Mouse (Mus musculus) embryo, embryonic 10.5 days (tissue): ENCODE measurements around the gene Sord.
"Not testable (repeated sequence)": the region's sequence is repeated elsewhere in the genome, so short reads cannot be mapped to it uniquely, and the experiment has no call there.

Experiments
- DNase-seq: peaks from one replicate; pipeline ENCODE4 v3.0.0-alpha.2; 2015; ENCODE audit warnings: low spot score

Gene Sord

DNA sequence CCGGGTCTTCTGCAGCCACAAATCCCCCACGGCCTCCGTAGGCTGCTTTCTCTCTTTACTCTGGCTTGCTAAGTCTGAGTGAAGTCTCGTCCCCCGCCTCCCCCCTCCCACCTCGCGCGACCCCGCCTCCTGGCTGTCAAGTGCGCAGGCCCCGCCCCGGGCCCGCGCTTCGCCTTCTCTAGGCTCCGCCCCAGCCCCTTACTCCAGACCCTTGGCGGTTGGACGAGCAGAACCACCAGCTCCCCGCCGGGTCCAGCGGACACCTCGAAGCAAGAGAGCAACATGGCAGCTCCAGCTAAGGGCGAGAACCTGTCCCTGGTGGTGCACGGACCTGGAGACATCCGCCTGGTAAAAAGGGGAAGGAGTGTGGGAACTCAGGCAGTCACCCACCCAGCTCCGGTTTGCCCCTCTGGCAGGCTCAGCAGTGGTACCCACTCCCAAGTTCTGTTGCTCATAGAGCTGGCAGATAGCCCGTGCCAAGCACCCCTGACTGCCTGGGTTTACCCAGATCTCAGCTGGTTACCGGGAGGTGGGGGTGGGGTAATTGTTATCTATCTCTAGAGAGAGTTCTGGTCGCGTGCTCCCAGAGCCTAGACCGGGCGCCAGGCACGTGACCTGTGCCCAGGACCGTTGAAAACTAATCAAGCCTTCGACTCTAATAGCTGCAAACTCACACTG lies at the start of gene Sord:
TSS of gene Sord (plus strand) at position 139 of the 678 bp plus-strand sequence.
- peak; percentile 96 for DNase-seq

DNA sequence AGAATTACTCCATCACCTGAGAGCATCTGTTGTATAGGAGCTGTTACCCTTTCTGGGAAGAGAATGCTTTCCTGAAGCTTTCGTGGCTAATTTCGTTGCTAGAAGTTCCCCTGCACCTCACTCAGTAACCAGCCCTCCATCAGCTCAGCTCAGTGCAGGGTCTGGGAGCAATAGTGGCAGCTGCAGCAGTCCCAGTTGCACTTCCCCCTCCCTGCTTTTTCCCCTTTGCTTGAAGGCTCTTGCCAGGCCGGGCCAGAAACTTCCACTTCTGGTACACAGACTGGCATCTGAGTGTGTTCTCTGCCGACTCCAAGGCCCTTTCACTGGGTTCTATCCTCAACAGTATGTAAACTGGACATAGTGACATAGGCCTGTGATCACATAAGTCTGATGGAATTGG lies 49.5 kb upstream of the Sord start:
- no peak for DNase-seq

- DNase-seq, result no peak
Measured at GRCm38 (mm10) chr2:122186106-122186505, 48.4 kb upstream of the Sord start, which contains the start of the genes Patl2 and Terb2. Gene Patl2, minus strand, starts transcription at chr2:122186189. Gene Terb2, plus strand, starts transcription at chr2:122186272.

DNA sequence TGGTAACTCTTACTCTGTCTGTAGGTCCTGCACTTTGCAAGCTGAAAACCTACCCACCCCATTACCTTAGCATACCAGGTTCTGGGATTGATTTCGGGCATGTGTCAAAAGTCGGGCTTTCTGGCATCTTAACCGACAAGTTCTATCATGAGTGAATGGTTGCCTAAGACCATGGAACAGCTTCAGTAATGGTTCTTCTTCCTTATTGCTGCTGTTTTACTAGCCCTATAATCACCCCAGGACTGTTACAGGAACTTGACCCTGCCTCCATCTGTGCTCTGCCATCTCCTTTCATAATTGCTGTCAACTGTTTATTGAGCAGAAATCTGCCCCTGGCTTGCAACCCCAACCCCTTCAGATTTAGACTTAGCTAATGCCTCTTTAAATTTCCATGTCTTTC lies 47.8 kb upstream of the Sord start:
- no peak for DNase-seq

DNA sequence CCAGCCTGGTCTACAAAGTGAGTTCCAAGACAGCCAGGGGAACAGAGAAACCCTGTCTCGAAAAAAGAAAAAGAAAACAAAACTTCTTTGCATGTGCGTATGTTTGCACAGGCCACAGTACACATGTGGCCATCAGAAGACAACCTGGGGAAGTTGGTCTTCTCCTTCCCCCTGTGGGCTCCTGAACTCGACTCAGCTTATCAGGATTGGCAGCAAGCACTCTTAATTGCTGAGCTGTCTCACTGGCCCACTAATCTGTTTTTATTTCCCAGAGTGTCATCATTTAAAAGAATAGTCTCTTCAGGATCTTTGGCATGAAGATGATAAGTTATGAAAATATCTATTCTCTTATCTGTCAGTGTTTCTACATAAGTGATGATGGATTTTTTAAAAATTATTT lies 42.7 kb upstream of the Sord start:
- DNase-seq, result no peak

DNA sequence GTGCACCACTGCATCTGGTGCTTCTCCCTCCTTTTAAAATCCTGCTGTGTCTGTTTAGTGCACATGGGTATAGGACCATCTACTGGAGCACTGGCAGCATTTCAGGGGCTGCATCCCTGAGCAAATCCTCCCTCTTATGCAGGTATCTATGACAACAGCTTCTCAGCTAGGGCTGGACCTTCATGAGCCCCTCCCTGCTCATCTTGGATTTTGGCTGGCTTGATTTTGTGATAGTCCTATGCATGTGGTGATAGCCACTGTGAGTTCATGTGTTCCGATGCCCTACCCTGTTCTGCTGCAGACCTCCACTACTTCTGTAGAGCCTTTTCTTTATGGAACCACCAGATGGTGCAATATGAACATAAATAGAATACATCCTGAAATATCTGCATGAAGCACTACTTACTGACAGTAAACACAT lies 40.0 kb upstream of the Sord start:
- peak; percentile 69 for DNase-seq

DNA sequence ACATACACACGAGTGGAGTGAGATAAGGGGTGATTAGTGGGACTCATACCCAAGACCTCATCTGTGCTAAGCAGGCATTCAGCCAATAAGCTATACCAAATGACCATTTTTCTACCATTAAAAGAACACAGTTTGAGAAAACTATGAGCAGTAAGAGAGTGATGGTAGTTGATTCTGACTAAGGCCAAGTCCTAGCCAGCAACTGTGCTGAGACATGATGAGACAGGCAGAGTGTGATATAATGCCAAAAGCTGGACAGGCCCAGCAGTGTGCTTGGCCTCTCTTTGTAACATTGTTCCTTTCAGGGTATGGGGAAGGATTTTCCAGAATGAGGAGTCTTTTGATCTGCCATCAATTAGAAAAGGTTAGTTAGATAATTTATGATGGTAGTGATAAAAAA lies 33.0 kb upstream of the Sord start:
- no peak for DNase-seq

DNA sequence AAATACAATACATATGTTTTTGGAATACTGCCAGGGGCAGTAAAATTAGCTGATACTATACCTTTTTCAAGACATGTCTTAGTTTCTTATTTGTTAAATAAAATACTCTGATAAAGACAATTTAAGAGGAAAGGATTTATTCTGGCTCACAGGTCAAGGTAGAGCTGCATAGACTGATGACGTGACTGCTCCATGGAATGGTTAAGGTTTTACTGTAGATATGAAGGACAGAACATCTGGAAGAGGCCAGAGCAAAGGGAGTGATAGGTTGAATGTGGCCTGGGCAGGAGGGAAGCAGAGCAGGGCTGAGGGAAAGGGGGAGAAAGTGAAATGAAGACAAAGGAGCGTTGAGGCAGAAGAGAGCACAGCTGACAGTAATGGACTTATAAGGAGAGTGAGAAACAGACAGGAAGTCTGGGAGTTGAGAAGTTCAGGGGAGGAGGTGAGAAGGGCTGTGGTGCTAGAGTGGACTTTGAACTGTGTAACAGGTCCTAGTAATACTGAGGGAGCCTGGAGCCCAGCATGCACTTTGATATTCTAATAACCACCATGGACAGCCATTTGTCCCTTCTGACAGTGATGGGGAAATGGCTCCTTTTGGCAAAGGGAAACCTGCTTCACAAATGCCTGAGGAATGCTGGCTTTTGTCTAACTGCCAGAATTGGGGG lies 28.0 kb upstream of the Sord start:
- no peak for DNase-seq

- DNase-seq, result peak; percentile 65
Measured at GRCm38 (mm10) chr2:122210534-122211228, 23.9 kb upstream of the Sord start.

GRCm38 (mm10) chr2:122217075-122217474 lies 17.5 kb upstream of the Sord start:
- not testable (repeated sequence) for DNase-seq

DNA sequence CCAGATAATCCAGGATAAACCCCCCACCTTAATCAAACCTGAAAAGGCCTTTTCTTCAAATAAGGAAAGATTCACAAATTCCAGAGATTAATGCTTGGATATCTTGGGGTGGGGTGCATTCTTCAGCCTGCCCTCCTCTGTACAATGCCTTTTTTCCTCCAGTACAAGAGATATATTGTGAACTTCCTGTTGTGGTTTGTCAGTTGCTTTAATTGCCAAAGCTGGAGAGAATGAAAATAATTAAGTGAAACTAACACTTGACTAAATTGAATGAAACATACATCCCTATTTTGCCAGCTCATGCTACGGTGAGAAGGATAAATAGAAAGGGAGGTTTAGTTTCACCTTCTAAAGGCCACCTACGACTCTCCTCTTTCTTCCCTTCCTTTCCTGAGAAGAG lies 16.3 kb upstream of the Sord start:
- DNase-seq, result no peak

GRCm38 (mm10) chr2:122221378-122221777 lies 13.2 kb upstream of the Sord start:
- no peak for DNase-seq

DNA sequence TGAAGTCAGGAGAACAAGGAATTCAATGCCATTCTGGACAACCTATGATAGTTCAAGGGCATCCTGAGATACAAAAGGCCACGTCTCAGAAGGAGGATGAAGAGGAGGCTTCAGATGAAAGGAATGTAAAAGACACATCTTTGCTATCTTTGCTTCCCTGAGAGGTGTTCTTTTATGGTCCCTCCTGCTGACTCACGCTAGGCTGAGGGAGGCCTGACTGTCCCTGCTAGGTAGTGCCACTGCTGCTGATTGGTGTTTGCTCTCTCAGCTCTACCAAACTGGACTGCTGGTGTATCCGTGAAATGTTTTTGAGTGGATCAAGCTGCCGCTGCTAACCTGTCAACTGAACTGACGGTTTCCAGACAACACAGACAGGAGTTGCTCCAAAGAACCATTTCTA lies 12.8 kb upstream of the Sord start:
- no peak for DNase-seq

DNA sequence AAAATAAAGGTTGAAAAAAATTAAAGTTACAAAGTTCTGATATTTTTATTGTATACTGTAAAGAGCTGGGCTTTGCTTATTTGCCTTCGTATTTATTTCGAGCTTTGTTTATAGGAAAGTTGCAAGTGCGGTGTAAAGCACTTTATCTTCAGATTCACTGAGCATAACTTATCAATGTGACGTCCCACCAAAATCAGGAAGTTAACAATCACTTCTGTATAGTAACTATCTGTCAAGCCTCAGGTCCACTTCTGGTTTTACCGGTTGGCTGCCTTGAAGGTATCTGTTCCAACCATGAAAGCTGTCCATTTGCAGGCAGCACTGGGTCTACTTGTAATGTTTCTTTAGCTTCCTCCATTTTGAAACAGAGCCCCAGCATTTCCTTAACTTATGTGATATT lies 12.3 kb upstream of the Sord start:
- no peak for DNase-seq

GRCm38 (mm10) chr2:122223654-122224053 lies 10.9 kb upstream of the Sord start:
- no peak for DNase-seq

- DNase-seq, result no peak
Measured at GRCm38 (mm10) chr2:122230395-122230794, 4.2 kb upstream of the Sord start.

- no peak for DNase-seq
Measured at GRCm38 (mm10) chr2:122231616-122232015, 2.9 kb upstream of the Sord start.

DNA sequence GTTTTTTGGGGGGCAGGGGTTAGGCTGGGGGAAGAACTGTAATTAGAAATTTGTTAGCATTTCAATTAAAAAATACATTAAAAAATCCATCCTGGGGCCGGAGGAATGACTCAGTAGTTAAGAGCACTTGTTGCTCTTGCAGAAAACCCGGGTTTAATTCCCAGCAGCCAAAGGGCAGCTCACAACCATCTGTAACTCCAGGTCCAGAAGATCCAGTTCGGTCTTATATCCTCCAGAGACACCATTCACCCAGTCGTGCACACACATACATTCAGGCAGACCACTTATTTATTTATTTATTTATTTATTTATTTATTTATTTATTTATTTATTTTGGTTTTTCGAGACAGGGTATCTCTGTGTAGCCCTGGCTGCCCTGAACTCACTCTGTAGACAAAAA lies 1.2 kb upstream of the Sord start:
- DNase-seq, result no peak

DNA sequence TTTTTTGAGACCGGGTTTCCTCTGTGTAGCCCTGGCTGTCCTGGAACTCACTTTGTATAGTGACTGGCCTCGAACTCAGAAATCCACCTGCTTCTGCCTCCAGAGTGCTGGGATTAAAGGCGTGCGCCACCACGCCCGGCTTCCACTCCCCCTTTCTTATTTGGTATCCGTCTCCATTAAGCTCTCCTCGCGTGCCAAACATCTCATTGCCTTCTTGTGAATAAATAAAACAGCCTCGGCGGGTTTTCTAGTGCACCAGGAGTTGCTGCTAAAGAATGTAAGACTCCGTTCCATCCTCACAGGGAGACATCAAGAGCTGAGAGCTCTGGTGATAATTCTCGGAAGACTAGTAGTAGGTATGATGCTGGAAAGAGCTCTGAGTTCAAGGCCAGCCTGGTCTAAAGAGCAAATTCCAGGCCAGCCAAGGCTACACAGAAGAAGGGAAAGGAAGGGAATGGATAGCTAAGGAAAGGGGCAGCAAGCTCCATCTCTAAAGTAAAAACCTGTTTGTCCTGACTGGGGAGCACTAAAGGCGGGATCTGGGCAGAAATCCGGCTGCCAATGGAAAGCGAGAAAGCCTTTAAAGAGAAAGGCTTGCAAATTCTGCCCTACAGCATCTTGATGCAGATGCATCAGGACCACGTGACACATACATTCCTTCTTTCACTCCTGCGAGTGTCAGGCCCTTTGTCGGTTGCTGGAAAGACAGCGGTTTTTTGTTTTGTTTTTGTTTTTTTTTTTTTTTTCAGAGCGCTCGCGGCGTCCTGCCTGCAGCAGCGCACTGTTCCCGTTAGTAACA lies 591 bp upstream of the Sord start:
- DNase-seq, result peak; percentile 78

- no peak for DNase-seq
Measured at GRCm38 (mm10) chr2:122235425-122235824, 876 bp downstream of the Sord start.

DNA sequence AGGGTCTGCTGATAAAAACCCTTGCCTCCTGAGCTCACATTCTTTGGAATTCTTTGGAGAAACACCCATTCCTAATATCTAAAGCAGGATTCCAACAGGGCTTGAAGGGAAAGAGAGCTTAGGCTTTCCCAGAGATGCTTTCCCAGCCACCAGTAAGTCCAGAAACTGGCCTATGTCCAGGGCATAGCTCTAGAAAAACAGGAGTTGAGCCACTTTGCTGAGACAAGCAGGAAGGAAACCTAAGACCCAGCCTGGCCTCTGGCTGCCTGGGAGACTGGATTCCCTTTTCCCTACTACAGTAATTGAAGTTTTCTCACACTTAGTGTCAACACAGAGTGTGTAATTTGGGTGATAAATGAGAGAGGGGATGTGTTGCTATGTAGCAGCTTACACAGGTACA lies 1.8 kb downstream of the Sord start:
- DNase-seq, result no peak

DNA sequence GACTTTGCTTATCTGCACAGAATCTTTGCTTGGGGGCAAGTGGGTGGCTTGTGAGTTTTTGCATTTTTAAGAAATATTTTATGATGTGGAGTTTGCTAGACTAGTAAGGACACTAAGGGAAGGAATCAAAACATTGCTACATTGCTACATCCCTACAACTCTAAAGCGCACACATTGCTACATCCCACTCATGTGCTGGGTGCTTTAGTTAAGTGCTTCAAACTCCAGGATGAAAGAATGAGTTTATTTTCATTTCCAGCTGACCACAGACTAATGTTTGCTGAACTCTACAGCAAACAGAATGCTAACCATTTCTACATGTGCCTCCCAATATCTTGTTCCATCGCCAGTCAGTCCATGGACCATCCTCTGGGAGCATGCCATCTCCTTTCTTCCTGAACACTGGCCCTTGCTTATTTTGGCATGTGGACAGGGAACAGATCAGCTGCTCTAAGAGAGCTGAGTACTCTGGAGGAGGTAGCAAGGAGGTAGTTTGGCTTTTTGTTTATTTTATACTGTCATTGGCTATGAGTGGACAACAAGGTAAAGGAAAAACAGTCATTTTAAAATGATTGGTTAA lies 3.4 kb downstream of the Sord start:
- DNase-seq, result no peak
